Mouse (Mus musculus) stomach, embryonic 16.5 days (tissue): Measurements from ENCODE around the gene Dgki. TPM values are rescaled to one million over a fixed set of nuclear protein-coding genes. Genes with fewer than 3 reads are reported as not detected.

Experiments
- ATAC-seq: fragments of 200-750 bp; cut with Nextera tagmentation; 2 replicates; pipeline ENCODE4 v1.8.0; 2017; ENCODE audit warnings: moderate number of reproducible peaks, moderate TSS enrichment; ENCODE audit not compliant: insufficient read depth, low FRiP score
- H3K27ac ChIP-seq: fragments of 300-500 bp; sonication (generic); 2 replicates; pipeline ENCODE4 v1.5.1; 2014; ENCODE audit warnings: low read length
- H3K27me3 ChIP-seq: fragments of 300-500 bp; sonication (generic); 2 replicates; pipeline ENCODE4 v1.6.1; 2014; ENCODE audit warnings: low read length, control low read depth, mixed read lengths; ENCODE audit not compliant: control insufficient read depth, insufficient read depth
- H3K36me3 ChIP-seq: fragments of 300-500 bp; sonication (generic); 2 replicates; pipeline ENCODE4 v1.6.1; 2014; ENCODE audit warnings: low read length; ENCODE audit not compliant: control insufficient read depth, insufficient read depth
- H3K4me1 ChIP-seq: fragments of 300-500 bp; sonication (generic); 2 replicates; pipeline ENCODE4 v1.6.1; 2014; ENCODE audit warnings: low read length, control low read depth, mixed read lengths; ENCODE audit not compliant: control insufficient read depth, insufficient read depth
- H3K4me2 ChIP-seq: fragments of 300-500 bp; sonication (generic); 2 replicates; pipeline ENCODE4 v1.6.1; 2014; ENCODE audit warnings: low read depth, low read length, mixed read lengths
- H3K4me3 ChIP-seq: fragments of 300-500 bp; sonication (generic); replicated peaks from 2 replicates; pipeline ENCODE4 v1.5.1; 2014; ENCODE audit warnings: mild to moderate bottlenecking, low read length
- H3K9ac ChIP-seq: fragments of 300-500 bp; sonication (generic); 2 replicates; pipeline ENCODE4 v1.6.1; 2014; ENCODE audit warnings: low read length
- H3K9me3 ChIP-seq: fragments of 300-500 bp; sonication (generic); replicated peaks from 2 replicates; pipeline ENCODE4 v1.6.1; 2016; ENCODE audit warnings: low read length, control low read depth; ENCODE audit not compliant: control insufficient read depth
- WGBS: fragments of 180-500 bp; shearing (Covaris S2); extraction: QIAGEN DNeasy Blood & Tissue Kit; methylation state at CpG from one replicate; pipeline ENCODE4 v1.1.7; 2014; 5-methylcytosine and 5-hydroxymethylcytosine counted together
- polyA plus RNA-seq: library from polyadenylated mRNA; unstranded; fragments of >200 nt; fragmentation: Nextera tagmentation; extraction: Ambion mirVana; gene quantifications from 2 replicates; pipeline ENCODE4 v1.2.1, GENCODE M21; 2015

The Dgki gene
- polyA plus RNA-seq, 1 experiment from 2014 or later = 0.94 TPM

DNA sequence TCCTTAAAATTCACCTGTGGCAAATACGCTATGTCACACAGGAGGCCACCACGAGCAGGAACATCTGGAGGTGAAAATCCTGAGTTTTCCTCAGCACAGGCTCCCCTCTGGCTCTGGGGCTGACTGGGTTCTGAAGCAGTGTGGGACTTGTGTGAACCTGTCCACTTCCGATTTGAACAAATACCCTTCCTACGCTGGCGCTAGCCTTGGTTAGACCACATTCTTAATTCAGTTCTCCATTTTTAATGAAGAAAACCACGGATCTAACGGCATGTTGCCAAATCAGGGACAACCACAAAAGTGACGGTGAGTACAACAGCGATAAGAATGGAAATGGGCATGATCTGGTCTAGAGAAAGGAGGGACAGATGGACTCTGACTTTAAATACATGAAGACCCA, 15.1 kb downstream of the Dgki start:
- no peak overlapping the region for H3K4me3 ChIP-seq
- H3K27me3 ChIP-seq = no peaks in the 10 kb centered on the region
- no peak for ATAC-seq
- whole genome bisulfite sequencing = 91% methylated on average over 9 of the region's 9 CpGs
- H3K4me2 ChIP-seq = no peak overlapping the region
- no peak overlapping the region for H3K27ac ChIP-seq
- H3K4me1 ChIP-seq = no peaks in the 10 kb centered on the region
- H3K36me3 ChIP-seq = no peaks in the 10 kb centered on the region
- no peak overlapping the region for H3K9ac ChIP-seq
- no peaks in the 10 kb centered on the region for H3K9me3 ChIP-seq

DNA sequence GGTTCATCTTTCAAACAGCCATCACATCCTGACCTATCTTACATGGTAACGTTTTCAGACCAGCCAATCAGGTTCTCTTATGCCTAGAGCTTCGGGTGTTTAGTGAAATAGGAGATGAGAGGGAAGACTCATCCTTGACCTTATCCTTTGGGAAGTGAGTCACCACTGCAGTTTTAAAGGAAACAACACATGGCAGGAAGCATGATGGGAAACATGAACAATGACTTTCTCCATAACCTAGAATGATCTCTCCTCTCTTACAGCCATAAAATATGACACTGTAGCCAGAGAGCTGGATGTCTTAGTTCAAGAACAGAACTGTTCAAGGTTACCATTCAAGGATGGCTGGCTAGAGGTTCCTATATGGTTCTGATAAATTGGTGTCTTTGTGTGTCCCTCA, 16.6 kb downstream of the Dgki start:
- Histone ChIP-seq H3K36me3 (no peaks in the 10 kb centered on the region), H3K9ac (no peak overlapping the region), H3K4me3 (no peak overlapping the region), H3K27me3 (no peaks in the 10 kb centered on the region), H3K4me1 (no peaks in the 10 kb centered on the region), H3K27ac (no peak overlapping the region), H3K4me2 (no peak overlapping the region), H3K9me3 (no peaks in the 10 kb centered on the region)
- 38% methylated on average over 2 of the region's 2 CpGs for WGBS
- no peak for ATAC-seq

DNA sequence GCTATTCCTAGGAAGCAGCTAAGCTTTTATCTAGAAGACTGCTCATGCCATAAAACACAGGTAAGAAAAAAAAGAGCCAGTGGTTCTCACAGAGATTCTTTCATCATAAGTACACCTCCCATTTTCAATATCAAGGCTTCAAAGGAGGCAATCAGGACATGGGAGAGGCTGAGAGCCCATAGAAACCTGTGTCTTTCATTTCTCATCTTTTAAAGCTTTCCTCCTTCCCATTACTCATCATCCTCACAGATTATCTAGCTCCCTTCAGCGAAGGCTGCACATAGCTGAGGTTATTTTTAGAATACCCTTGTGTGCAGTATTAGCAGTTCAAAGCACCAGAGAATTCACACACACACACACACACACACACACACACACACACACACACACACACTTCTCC, 17.3 kb downstream of the Dgki start:
- ATAC-seq = no peak
- Histone ChIP-seq H3K36me3 (no peaks in the 10 kb centered on the region), H3K9me3 (no peaks in the 10 kb centered on the region), H3K4me1 (no peaks in the 10 kb centered on the region), H3K9ac (no peak overlapping the region), H3K27ac (no peak overlapping the region), H3K27me3 (no peaks in the 10 kb centered on the region), H3K4me2 (no peak overlapping the region), H3K4me3 (no peak overlapping the region)
- WGBS = 41% methylated on average over 1 of the region's 1 CpGs

DNA sequence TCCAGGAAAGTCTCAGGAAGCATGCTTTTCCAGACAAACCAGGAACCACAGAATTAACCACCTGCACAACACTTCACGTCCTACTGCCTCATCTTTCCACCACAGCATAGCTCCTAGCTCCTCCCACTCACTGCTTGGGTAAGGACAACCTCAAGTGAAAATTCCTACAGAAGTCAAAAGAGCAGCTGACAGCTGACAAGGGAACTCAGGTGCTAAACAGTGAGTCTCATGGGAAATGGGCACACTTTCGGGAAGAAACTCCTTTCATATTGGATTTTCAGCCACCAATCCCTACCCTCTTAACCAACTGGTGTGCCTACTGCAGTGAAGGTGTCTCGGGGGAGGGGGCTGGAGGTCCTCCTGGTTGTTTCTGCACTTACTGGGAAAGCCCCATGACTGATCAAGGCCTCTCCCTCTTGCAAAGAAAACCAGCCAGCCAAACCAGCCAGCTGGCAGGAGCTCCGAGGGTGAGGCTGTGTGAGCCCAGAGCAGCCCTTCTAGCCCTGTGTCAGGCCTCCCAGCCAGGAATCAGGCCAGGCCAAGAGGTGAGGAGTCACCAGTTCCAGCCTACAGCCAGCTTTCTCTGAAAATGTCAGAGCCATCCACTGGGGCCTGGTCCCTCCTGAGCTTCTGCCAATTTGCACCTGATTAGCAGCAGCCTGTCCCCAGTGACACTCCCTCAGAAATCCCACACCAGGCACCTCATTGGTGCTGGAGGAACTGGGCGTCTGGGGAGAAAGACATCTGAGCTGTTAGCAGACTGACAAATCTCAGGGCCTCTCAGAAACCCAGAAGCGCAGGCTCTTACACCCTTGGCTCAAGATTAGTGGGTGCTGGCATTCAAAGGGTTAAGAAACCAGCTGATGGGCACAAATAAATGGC, 22.9 kb downstream of the Dgki start:
- no peaks in the 10 kb centered on the region for H3K9me3 ChIP-seq
- H3K4me3 ChIP-seq = no peak overlapping the region
- no peak overlapping the region for H3K9ac ChIP-seq
- ATAC-seq = no peak
- H3K4me1 ChIP-seq = no peaks in the 10 kb centered on the region
- H3K4me2 ChIP-seq = no peak overlapping the region
- WGBS = 64% methylated on average over 6 of the region's 6 CpGs
- no peaks in the 10 kb centered on the region for H3K36me3 ChIP-seq
- no peaks in the 10 kb centered on the region for H3K27me3 ChIP-seq
- H3K27ac ChIP-seq = no peak overlapping the region

DNA sequence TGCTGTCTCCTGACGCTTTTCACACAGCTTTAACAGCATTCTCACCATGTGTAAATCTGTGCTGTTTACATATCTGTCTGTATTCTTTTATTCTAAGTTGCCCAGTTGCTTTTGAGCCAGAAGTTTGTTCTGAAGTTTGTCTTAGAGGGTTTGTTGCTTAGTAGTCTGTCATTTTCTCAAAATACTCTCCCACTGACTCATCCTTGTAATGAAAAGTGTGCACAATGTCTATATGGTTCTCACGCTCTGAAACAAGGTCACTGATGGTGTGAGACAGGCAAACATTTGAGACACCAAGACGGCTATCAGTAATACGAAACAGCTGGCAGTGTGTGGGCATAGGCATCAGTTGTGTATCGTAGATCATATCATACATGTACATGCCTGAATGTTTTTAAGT, 23.8 kb downstream of the Dgki start:
- Histone ChIP-seq H3K27me3 (no peaks in the 10 kb centered on the region), H3K9me3 (no peaks in the 10 kb centered on the region), H3K4me1 (no peaks in the 10 kb centered on the region), H3K9ac (no peak overlapping the region), H3K36me3 (no peaks in the 10 kb centered on the region), H3K27ac (no peak overlapping the region), H3K4me3 (no peak overlapping the region), H3K4me2 (no peak overlapping the region)
- no peak for ATAC-seq
- WGBS = 44% methylated on average over 5 of the region's 5 CpGs

DNA sequence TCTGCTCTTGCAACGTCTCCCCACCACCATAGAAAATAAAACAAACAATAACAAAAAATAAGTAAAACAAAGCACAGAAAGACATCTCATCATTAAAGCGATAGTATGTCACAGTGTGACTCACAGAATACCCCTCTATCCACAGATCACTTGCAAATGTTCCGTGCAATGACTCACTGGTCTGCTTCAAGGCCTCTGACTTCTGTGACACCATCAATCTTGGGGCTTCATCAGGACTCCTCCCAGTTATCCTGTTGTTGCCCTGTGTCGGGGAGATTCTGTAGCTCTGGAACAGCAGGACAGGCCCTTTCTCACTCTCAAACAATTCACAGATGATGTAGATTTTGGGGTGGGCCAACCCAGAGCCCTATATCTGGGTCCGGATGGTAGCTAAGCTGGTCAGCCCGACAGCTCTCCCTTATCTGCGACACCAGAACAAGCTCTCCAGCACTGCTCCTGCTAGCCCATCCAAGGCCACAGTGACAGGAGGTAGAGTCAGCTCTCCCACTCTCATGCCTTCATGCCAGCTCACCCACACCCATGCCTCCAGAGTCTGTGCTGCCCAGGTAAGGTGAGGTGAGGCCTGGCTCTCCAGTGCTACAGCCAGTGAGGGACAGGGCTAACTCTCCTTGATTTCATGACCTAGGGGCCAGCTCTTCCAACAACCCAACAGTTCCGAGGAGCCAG, 28.9 kb downstream of the Dgki start:
- Histone ChIP-seq H3K36me3 (no peaks in the 10 kb centered on the region), H3K4me3 (no peak overlapping the region), H3K27ac (peak overlapping the region; percentile 32; the same call in 1 of the 2 replicates), H3K9me3 (no peaks in the 10 kb centered on the region), H3K4me2 (no peak overlapping the region), H3K9ac (no peak overlapping the region), H3K4me1 (no peaks in the 10 kb centered on the region), H3K27me3 (no peaks in the 10 kb centered on the region)
- WGBS = 63% methylated on average over 8 of the region's 8 CpGs
- ATAC-seq = no peak

DNA sequence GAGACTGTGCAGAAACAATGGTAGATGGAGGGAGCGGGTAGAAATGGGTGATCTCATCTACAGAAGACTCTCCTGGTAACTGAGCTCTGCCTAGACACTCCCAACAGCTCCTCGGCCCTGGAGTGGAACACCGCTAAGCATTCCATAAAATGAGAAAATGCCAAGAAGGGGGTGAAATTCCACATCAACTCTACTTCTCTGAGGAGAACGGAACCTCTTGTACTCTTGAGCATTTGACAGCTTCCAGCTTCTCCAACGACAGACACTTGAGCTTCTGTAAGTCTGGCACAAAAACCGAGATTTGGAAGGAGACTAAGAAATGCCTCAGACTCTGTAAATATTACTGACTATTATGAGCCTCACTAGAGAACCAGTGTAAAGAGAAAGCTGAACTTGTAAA, 31.4 kb downstream of the Dgki start:
- peak overlapping the region; percentile 28 for H3K27ac ChIP-seq
- H3K27me3 ChIP-seq = no peaks in the 10 kb centered on the region

DNA sequence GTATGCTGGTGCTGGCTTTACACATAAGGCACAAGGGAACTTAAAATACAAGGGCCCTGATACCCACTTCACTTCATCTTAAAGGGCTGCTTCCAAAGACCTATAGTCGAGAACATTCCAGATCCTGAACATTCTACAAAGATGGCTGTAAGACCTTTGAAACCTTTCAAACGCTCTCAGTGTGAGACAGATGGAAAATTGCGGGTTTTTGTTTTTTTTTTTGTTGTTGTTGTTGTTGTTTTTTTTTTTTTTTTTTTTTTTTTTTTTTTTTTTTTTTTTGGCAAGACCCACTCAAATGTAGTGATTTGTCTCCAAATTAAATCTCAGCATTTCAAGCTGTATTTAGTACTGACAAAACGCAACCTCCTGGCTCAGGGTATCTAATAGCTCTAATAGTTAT, 32.0 kb downstream of the Dgki start:
- no peak overlapping the region for H3K4me2 ChIP-seq
- no peaks in the 10 kb centered on the region for H3K36me3 ChIP-seq
- no peak overlapping the region for H3K9ac ChIP-seq
- no peaks in the 10 kb centered on the region for H3K27me3 ChIP-seq
- no peak overlapping the region for H3K27ac ChIP-seq
- no peak overlapping the region for H3K4me3 ChIP-seq
- no peak for ATAC-seq
- no peaks in the 10 kb centered on the region for H3K9me3 ChIP-seq
- WGBS = 89% methylated on average over 4 of the region's 4 CpGs
- H3K4me1 ChIP-seq = no peaks in the 10 kb centered on the region

More for the DNA sequence above, 31.4 kb downstream of the Dgki start:
- no peaks in the 10 kb centered on the region for H3K4me1 ChIP-seq
- no peaks in the 10 kb centered on the region for H3K9me3 ChIP-seq
- H3K4me2 ChIP-seq = no peak overlapping the region
- no peak overlapping the region for H3K4me3 ChIP-seq
- H3K36me3 ChIP-seq = no peaks in the 10 kb centered on the region
- H3K9ac ChIP-seq = no peak overlapping the region
- no peak for ATAC-seq
- WGBS = 42% methylated on average over 6 of the region's 6 CpGs

DNA sequence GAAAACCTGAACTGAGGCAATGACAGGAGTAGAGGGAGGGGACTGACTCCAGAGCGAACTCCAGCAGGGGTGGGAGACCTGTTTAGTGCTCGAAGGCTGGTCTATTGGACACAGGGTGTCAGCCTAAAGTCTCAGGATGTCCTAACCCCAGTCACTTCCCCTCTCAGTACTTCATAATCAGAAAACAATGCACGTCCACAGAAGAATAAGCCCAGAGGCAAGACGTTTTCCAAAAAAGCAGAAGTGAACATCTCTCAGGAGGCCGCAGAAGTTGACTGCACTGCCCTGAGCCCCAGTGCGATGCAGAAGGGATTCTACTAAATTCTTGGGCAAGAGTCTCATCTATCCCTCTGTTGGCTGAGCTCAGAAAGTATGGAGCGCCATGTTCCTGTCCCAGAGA, 37.5 kb downstream of the Dgki start:
- Histone ChIP-seq H3K27me3 (no peaks in the 10 kb centered on the region), H3K27ac (no peak overlapping the region), H3K36me3 (no peaks in the 10 kb centered on the region), H3K9ac (no peak overlapping the region), H3K4me1 (no peaks in the 10 kb centered on the region), H3K4me2 (no peak overlapping the region), H3K9me3 (no peaks in the 10 kb centered on the region), H3K4me3 (no peak overlapping the region)
- ATAC-seq = no peak
- WGBS = 81% methylated on average over 7 of the region's 7 CpGs
